Mouse (Mus musculus) limb, embryonic 10.5 days (tissue): ENCODE measurements around the gene Rhot1. TPM values are rescaled to one million over a fixed set of nuclear protein-coding genes. Genes with fewer than 3 reads are reported as not detected.
A peak's percentile ranks its signal among the peaks of the same experiment; 100 is the strongest.
"Not testable (repeated sequence)": the region's sequence is repeated elsewhere in the genome, so short reads cannot be mapped to it uniquely, and the experiment has no call there.

ENCODE experiments used
- DNase-seq: peaks from one replicate; pipeline ENCODE4 v3.0.0-alpha.2; 2017; ENCODE audit warnings: low spot score
- H3K27ac ChIP-seq: fragments of 300-500 bp; sonication (generic); 2 replicates; pipeline ENCODE4 v1.5.1; 2016; ENCODE audit warnings: mild to moderate bottlenecking
- H3K27me3 ChIP-seq: fragments of 300-500 bp; sonication (generic); 2 replicates; pipeline ENCODE4 v1.6.1; 2016; ENCODE audit warnings: low read depth, mild to moderate bottlenecking; ENCODE audit not compliant: poor library complexity, severe bottlenecking
- H3K36me3 ChIP-seq: fragments of 300-500 bp; sonication (generic); 2 replicates; pipeline ENCODE4 v1.6.1; 2016; ENCODE audit warnings: mild to moderate bottlenecking, moderate library complexity
- H3K4me1 ChIP-seq: fragments of 300-500 bp; sonication (generic); 2 replicates; pipeline ENCODE4 v1.6.1; 2016
- H3K4me3 ChIP-seq: fragments of 300-500 bp; sonication (generic); 2 replicates; pipeline ENCODE4 v1.5.1; 2016; ENCODE audit warnings: mild to moderate bottlenecking, moderate library complexity
- H3K9me3 ChIP-seq: fragments of 300-500 bp; sonication (generic); replicated peaks from 2 replicates; pipeline ENCODE4 v1.6.1; 2016; ENCODE audit warnings: mild to moderate bottlenecking
- whole genome bisulfite sequencing: fragments of 180-500 bp; shearing (Covaris S2); methylation state at CpG from one replicate; pipeline ENCODE4 v1.1.7; 2016; 5-methylcytosine and 5-hydroxymethylcytosine counted together
- polyA plus RNA-seq: library from polyadenylated mRNA; unstranded; fragments of >200 nt; fragmentation: Nextera tagmentation; extraction: Ambion mirVana; gene quantifications from 2 replicates; pipeline ENCODE4 v1.2.1, GENCODE M21; 2016

Gene Rhot1
- polyA plus RNA-seq, 1 experiment from 2014 or later, result 53.4 TPM

GRCm38 (mm10) chr11:80204037-80204436, 4.8 kb upstream of the Rhot1 start:
- Histone ChIP-seq H3K27me3 (no peaks in the 10 kb centered on the region), H3K4me3 (no peak overlapping the region), H3K9me3 (no peaks in the 10 kb centered on the region), H3K27ac (no peak overlapping the region), H3K36me3 (no peaks in the 10 kb centered on the region), H3K4me1 (no peaks in the 10 kb centered on the region)
- 81% methylated on average over 3 of the region's 3 CpGs for WGBS
- DNase-seq, result no peak

GRCm38 (mm10) chr11:80204941-80205340, 3.9 kb upstream of the Rhot1 start:
- 63% methylated on average over 5 of the region's 5 CpGs for WGBS
- peaks cover 2% of the 10 kb centered on the region for H3K4me1 ChIP-seq
- H3K4me3 ChIP-seq, result no peak overlapping the region
- no peaks in the 10 kb centered on the region for H3K27me3 ChIP-seq
- no peaks in the 10 kb centered on the region for H3K36me3 ChIP-seq
- no peaks in the 10 kb centered on the region for H3K9me3 ChIP-seq
- DNase-seq, result no peak
- no peak overlapping the region for H3K27ac ChIP-seq

DNA sequence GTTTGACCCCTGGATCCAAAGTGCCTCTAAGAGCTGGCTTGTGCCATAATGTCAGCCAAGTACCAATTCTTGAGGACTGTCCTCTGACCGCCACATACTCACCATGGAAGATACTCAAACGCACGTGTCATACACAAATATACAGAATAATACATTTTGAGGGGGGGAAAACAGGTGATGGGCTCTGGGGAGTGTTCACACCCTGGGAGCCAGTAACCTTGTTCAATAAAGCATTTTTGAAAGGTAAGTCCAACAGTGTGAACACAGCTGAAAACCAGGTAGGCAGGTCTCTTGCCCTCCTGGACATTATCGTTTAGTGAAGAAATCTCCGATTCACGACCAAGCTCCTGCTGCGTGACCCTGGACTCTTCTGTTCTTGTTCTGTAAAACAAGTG, 357 bp upstream of the Rhot1 start:
- Histone ChIP-seq H3K4me3 (peak overlapping the region; percentile 94), H3K27ac (no peak overlapping the region), H3K4me1 (peaks cover 8% of the 10 kb centered on the region), H3K9me3 (no peaks in the 10 kb centered on the region), H3K36me3 (peaks cover 14% of the 10 kb centered on the region), H3K27me3 (no peaks in the 10 kb centered on the region)
- no peak for DNase-seq
- WGBS, result 40% methylated on average over 7 of the region's 7 CpGs

- Histone ChIP-seq H3K27ac (no peak overlapping the region), H3K27me3 (no peaks in the 10 kb centered on the region), H3K4me1 (peaks cover 8% of the 10 kb centered on the region), H3K36me3 (peaks cover 31% of the 10 kb centered on the region), H3K4me3 (peak overlapping the region; percentile 94), H3K9me3 (no peaks in the 10 kb centered on the region)
- DNase-seq, result no peak
- WGBS, result 65% methylated on average over 6 of the region's 6 CpGs
Observed at GRCm38 (mm10) chr11:80210321-80210720, 1.5 kb downstream of the Rhot1 start.

GRCm38 (mm10) chr11:80212282-80212681, 3.5 kb downstream of the Rhot1 start:
- WGBS, result 95% methylated on average over 2 of the region's 2 CpGs
- no peak overlapping the region for H3K27ac ChIP-seq
- no peak for DNase-seq
- H3K4me3 ChIP-seq, result no peak overlapping the region
- H3K9me3 ChIP-seq, result no peaks in the 10 kb centered on the region
- H3K4me1 ChIP-seq, result peaks cover 8% of the 10 kb centered on the region
- H3K36me3 ChIP-seq, result peaks cover 44% of the 10 kb centered on the region
- H3K27me3 ChIP-seq, result no peaks in the 10 kb centered on the region

GRCm38 (mm10) chr11:80215291-80215690, 6.5 kb downstream of the Rhot1 start:
- Histone ChIP-seq H3K4me3 (no peak overlapping the region), H3K27ac (no peak overlapping the region), H3K27me3 (no peaks in the 10 kb centered on the region), H3K4me1 (peaks cover 3% of the 10 kb centered on the region), H3K36me3 (peaks cover 49% of the 10 kb centered on the region), H3K9me3 (no peaks in the 10 kb centered on the region)
- no peak for DNase-seq
- 93% methylated on average over 3 of the region's 3 CpGs for WGBS

- H3K9me3 ChIP-seq, result no peaks in the 10 kb centered on the region
- no peaks in the 10 kb centered on the region for H3K4me1 ChIP-seq
- no peak for DNase-seq
- no peak overlapping the region for H3K27ac ChIP-seq
- no peak overlapping the region for H3K4me3 ChIP-seq
- peaks cover 67% of the 10 kb centered on the region for H3K36me3 ChIP-seq
- H3K27me3 ChIP-seq, result no peaks in the 10 kb centered on the region
- 86% methylated on average over 11 of the region's 11 CpGs for whole genome bisulfite sequencing
Observed at GRCm38 (mm10) chr11:80218657-80219293, 10.0 kb downstream of the Rhot1 start.

GRCm38 (mm10) chr11:80230066-80230465, 21.2 kb downstream of the Rhot1 start:
- not testable (repeated sequence) for DNase-seq, H3K4me3 ChIP-seq, H3K4me1 ChIP-seq, H3K27ac ChIP-seq, H3K9me3 ChIP-seq, H3K27me3 ChIP-seq
- WGBS, result 85% methylated on average over 5 of the region's 5 CpGs
- H3K36me3 ChIP-seq, result peaks cover 83% of the 10 kb centered on the region

DNA sequence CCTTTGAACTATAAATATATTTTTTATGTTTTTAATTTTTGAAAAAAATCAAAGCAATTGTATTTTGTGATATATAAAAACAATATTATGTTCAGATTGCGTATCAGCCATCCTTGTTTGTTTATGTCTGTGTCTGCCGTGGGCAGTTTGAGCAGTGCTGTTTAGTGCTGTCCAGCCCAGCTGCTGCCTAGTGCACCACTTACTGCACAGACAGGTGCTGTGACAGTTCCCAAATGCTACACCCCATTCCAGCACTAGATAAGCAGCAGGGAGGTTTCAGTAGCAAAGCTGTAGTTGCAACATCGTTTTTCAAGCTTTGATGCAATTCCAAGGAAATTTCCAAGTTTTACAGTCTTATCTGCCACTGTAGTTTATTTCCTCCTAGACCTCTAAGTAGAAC, 28.5 kb downstream of the Rhot1 start:
- 88% methylated on average over 3 of the region's 3 CpGs for WGBS
- no peak for DNase-seq
- Histone ChIP-seq H3K27me3 (no peaks in the 10 kb centered on the region), H3K4me3 (no peak overlapping the region), H3K36me3 (peaks cover 74% of the 10 kb centered on the region), H3K4me1 (no peaks in the 10 kb centered on the region), H3K27ac (no peak overlapping the region), H3K9me3 (no peaks in the 10 kb centered on the region)

GRCm38 (mm10) chr11:80238306-80238705, 29.5 kb downstream of the Rhot1 start:
- no peaks in the 10 kb centered on the region for H3K27me3 ChIP-seq
- 92% methylated on average over 4 of the region's 4 CpGs for WGBS
- no peaks in the 10 kb centered on the region for H3K4me1 ChIP-seq
- H3K4me3 ChIP-seq, result no peak overlapping the region
- no peaks in the 10 kb centered on the region for H3K9me3 ChIP-seq
- H3K27ac ChIP-seq, result no peak overlapping the region
- no peak for DNase-seq
- H3K36me3 ChIP-seq, result peaks cover 74% of the 10 kb centered on the region

GRCm38 (mm10) chr11:80247026-80247425, 38.2 kb downstream of the Rhot1 start:
- peaks cover 99% of the 10 kb centered on the region for H3K36me3 ChIP-seq

DNA sequence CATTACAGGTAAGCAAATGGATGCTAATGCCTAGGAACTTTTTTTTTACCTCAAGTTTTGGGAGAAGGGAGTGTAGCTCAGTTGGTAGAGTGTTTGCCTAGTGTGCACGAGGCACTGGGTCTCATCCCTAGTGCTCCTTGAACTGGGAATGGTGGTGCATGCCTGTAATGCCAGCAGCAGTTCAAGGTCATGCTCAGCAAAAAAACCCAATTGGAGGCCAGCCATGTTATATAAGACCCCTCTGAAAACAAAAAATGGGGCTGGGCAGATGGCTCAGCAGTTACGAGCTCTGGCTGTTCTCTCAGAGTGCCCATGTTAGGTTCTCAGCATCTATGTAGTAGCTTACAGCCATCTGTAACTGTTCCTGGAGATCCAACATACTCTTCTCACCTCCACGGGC, 39.7 kb downstream of the Rhot1 start:
- WGBS, result 90% methylated on average over 3 of the region's 3 CpGs
- Histone ChIP-seq H3K27ac (no peak overlapping the region), H3K36me3 (peaks cover 96% of the 10 kb centered on the region), H3K4me1 (no peaks in the 10 kb centered on the region), H3K27me3 (no peaks in the 10 kb centered on the region), H3K4me3 (no peak overlapping the region), H3K9me3 (no peaks in the 10 kb centered on the region)
- no peak for DNase-seq

More at GRCm38 (mm10) chr11:80247026-80247425, 38.2 kb downstream of the Rhot1 start:
- Histone ChIP-seq H3K4me1 (no peaks in the 10 kb centered on the region), H3K4me3 (no peak overlapping the region), H3K9me3 (no peaks in the 10 kb centered on the region), H3K27me3 (no peaks in the 10 kb centered on the region), H3K27ac (no peak overlapping the region)
- no peak for DNase-seq

GRCm38 (mm10) chr11:80264137-80264536, 55.3 kb downstream of the Rhot1 start:
- H3K4me3 ChIP-seq, result no peak overlapping the region
- DNase-seq, result no peak
- no peaks in the 10 kb centered on the region for H3K27me3 ChIP-seq
- no peaks in the 10 kb centered on the region for H3K9me3 ChIP-seq
- no peak overlapping the region for H3K27ac ChIP-seq
- peaks cover 77% of the 10 kb centered on the region for H3K36me3 ChIP-seq
- 95% methylated on average over 8 of the region's 8 CpGs for WGBS
- H3K4me1 ChIP-seq, result no peaks in the 10 kb centered on the region

DNA sequence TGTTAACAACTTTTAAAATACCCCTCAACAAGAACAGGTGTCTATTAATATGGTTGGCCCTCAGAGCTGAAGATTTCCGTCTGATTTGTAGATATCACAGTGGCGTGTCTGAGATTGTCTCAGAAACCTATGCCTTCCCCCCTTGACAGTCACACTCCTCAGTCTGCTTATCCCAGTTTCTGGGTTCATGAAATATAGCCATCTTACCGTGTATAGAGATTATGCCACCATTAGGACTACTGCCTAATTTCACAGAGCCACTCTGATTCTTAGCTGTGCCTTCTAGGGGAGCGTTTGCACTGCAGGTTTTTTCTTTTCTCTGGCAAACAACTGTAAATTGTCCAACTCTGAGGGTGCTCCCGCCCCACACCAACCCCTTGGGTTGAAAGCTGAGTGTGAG, 62.3 kb downstream of the Rhot1 start:
- no peak overlapping the region for H3K27ac ChIP-seq
- no peaks in the 10 kb centered on the region for H3K27me3 ChIP-seq
- H3K36me3 ChIP-seq, result peaks cover 18% of the 10 kb centered on the region
- no peak overlapping the region for H3K4me3 ChIP-seq
- H3K9me3 ChIP-seq, result no peaks in the 10 kb centered on the region
- H3K4me1 ChIP-seq, result no peaks in the 10 kb centered on the region
- 84% methylated on average over 5 of the region's 5 CpGs for WGBS
- DNase-seq, result no peak
